Mouse (Mus musculus): ENCODE data around the gene Myadml2. TPM values are rescaled to one million over a fixed set of nuclear protein-coding genes. Genes with fewer than 3 reads are reported as not detected.

The Myadml2 gene
- total and polyA plus RNA-seq, 3 experiments = 0.68 TPM; not detected in 2

DNA sequence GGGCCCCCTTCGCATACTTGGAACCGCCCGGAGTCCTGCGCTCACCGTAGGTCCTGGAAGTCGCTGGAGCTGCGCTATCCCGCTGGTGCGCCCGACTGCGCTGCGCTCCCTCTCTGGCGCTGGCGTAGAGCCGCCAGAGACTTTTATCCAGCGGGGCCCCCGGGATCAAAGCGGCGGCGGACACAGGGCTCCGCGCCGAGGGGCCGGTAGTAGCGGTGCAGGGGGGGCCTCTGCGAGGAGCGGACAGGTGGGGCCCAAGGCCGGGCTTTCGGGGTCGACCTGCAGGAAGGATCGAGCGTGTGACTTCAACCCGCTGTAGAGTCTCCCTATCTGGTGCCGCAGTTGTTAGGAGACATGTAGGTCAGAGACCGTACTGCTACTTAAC, 13.1 kb upstream of the Myadml2 start, which contains the start of gene Notum:
TSS of gene Notum (minus strand) at position 100 of the 385 bp plus-strand sequence.
- Histone ChIP-seq H3K27me3 (replicated peaks) (peaks cover 70% of the 10 kb centered on the region), H3K4me2 (ENCODE audit: insufficient read depth, low read depth, poor library complexity, severe bottlenecking) (no peak within 1 kb of the TSS), H3K9me3 (replicated peaks; ENCODE audit: low read length) (peaks cover 7% of the 10 kb centered on the region), H3K9ac (ENCODE audit: insufficient read depth, low read depth) (no peak within 1 kb of the TSS), H3K4me3 (replicated peaks in 1 of 3; ENCODE audit: low read depth in 2 of 3, low read length in 2 of 3, poor library complexity in 1 of 3) (no peak within 1 kb of the TSS), H3K27ac (ENCODE audit: insufficient read depth, low read depth) (no peak within 1 kb of the TSS), H3K4me1 (ENCODE audit: control insufficient read depth in 1 of 2, insufficient read depth in 2 of 2) (peaks cover 0 to 10% of the 10 kb centered on the region in 2 experiments; a peak in 2 of 4 replicates), H3K36me3 (replicated peaks in 1 of 2; ENCODE audit: control insufficient read depth in 1 of 2, insufficient read depth in 1 of 2, low read length in 1 of 2) (no peaks in the 10 kb centered on the region), H3K79me2 (replicated peaks; ENCODE audit: control insufficient read depth, extremely low read depth, insufficient read depth, poor library complexity, severe bottlenecking) (no peaks in the 10 kb centered on the region)
- in situ Hi-C loops (cut with MboI; ENCODE audit: low pct_ligation_motif_present, low pct_unique_long_range_greater_than_20kb, low sequenced_read_pairs) = no loop called here
- no peak for TF ChIP-seq TBP (conservative IDR thresholded peaks at IDR 0.05; ENCODE audit: low read depth, low read length)
- dilution Hi-C loops (cut with MboI; ENCODE audit: extremely low pct_ligation_motif_present, extremely low pct_unique_long_range_greater_than_20kb, low sequenced_read_pairs) = no loop called here
- no peak for DNase-seq (ENCODE audit: extremely low read depth)

DNA sequence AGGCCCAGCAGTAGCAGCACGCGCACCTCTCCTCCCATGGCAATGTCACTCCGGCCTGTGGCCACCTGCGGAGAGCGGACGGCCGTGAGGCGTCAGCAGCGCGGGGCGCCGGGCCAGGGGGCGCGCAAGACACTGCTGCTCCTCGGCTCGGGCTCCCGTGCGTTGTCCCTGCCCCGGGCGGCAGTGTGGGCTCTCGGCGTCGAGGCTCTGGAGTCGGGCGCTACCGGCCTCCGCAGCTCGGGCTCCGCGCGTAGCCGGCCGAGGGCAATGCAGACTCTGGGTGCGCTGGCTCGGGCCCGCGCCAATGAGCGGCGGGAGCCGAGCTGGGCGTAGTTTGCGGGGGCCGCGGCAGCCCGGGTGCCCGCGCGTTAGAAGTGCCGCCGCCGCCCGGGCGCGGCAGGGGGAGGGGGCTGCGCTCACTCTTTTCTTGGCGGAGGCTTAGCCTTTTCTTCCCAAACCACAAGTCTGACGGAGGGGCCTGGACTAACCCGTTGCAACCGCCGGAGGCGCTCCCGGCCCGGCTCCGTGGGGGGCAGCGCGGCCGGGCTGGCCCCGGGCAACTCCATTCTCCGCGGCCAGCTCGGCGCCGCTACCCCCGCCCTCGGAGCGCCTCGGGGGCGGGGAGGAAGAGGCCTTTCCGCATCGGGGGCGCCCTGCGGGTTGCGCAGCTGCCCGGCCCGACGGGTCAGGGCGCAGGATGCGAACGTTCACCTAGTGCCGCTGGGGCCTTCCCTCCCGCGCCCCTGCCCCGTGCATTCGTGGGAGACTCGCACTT, 12.5 kb upstream of the Myadml2 start:
- TF ChIP-seq TBP (conservative IDR thresholded peaks at IDR 0.05; ENCODE audit: low read depth, low read length) (no peak), IRF4 (IDR thresholded peaks at IDR 0.05; ENCODE audit: low read depth, low read length) (no peak), ETS1 (conservative IDR thresholded peaks at IDR 0.05; ENCODE audit: low read depth, low read length) (no peak), UBTF (IDR thresholded peaks at IDR 0.05; ENCODE audit: low read depth, low read length) (no peak), USF2 (conservative IDR thresholded peaks at IDR 0.05; ENCODE audit: low read depth, low read length) (no peak), ZMIZ1 (IDR thresholded peaks at IDR 0.05; ENCODE audit: low read depth, low read length) (no peak), SIN3A (IDR thresholded peaks at IDR 0.05; ENCODE audit: low read length) (no peak), MAFK (IDR thresholded peaks at IDR 0.05; ENCODE audit: insufficient replicate concordance, low read length) (no peak), GABPA (IDR thresholded peaks at IDR 0.05; ENCODE audit: insufficient replicate concordance, low read depth, low read length) (no peak), JUND (conservative IDR thresholded peaks at IDR 0.05; ENCODE audit: low read depth, low read length) (no peak), MAX (IDR thresholded peaks at IDR 0.05; ENCODE audit: low read length) (no peak), MAZ (IDR thresholded peaks at IDR 0.05; ENCODE audit: low read depth, low read length) (no peak), ELF1 (IDR thresholded peaks at IDR 0.05; ENCODE audit: low read depth, low read length) (no peak), EP300 (IDR thresholded peaks at IDR 0.05; ENCODE audit: low read length) (no peak), BHLHE40 (IDR thresholded peaks at IDR 0.05; ENCODE audit: low read depth, low read length) (no peak)
- Histone ChIP-seq H3K4me3 (replicated peaks in 1 of 3; ENCODE audit: low read depth in 2 of 3, low read length in 2 of 3, poor library complexity in 1 of 3) (no peak overlapping the region), H3K79me2 (replicated peaks; ENCODE audit: control insufficient read depth, extremely low read depth, insufficient read depth, poor library complexity, severe bottlenecking) (no peaks in the 10 kb centered on the region), H3K27me3 (replicated peaks) (peaks cover 74% of the 10 kb centered on the region), H3K36me3 (replicated peaks in 1 of 2; ENCODE audit: control insufficient read depth in 1 of 2, insufficient read depth in 1 of 2, low read length in 1 of 2) (no peaks in the 10 kb centered on the region), H3K4me1 (ENCODE audit: control insufficient read depth in 1 of 2, insufficient read depth in 2 of 2) (peaks cover 0 to 10% of the 10 kb centered on the region in 2 experiments; a peak in 2 of 4 replicates), H3K9me3 (replicated peaks; ENCODE audit: low read length) (peaks cover 7% of the 10 kb centered on the region), H3K9ac (ENCODE audit: insufficient read depth, low read depth) (no peak overlapping the region), H3K27ac (ENCODE audit: insufficient read depth, low read depth) (no peak overlapping the region), H3K4me2 (ENCODE audit: insufficient read depth, low read depth, poor library complexity, severe bottlenecking) (no peak overlapping the region)
- no peak for DNase-seq (ENCODE audit: extremely low read depth)
- in situ Hi-C loops (cut with MboI; ENCODE audit: low pct_ligation_motif_present, low pct_unique_long_range_greater_than_20kb, low sequenced_read_pairs) = no loop called here
- dilution Hi-C loops (cut with MboI; ENCODE audit: extremely low pct_ligation_motif_present, extremely low pct_unique_long_range_greater_than_20kb, low sequenced_read_pairs) = no loop called here
